ENCODE assay signal across 14 mouse cellular contexts in the genomic region with DNA sequence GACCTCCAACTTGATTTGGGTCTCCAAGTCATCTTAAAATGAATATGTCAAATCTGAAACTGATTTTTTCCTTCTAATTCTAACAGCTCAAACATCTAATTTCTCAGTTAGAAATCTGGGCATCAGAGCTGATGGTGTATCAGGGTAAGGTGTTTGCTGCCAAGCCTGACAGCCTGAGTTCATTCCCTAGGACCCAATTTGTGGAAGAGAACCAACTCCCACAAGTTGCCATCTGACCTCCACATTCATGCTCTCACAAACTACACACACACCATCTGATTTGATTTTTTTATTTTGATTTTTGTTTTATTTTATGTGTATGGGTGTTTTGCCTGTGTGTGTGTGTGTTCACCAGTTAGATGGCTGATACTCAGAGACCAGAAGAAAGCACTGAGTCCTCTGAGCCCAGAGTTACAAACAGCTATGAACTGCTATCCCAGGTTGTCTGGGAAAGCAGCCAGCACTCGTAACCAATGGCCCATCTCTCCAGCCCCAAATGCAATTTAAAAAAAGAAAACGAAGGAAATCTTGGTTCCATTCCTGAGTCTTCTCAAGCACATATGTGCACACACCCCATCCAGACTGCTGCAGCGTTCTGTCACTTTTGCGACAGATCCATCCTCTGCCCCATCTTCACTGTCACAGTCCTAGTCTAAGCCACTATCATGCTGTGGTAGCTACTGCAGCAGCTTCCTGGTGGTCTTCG. TPM values are rescaled to one million over a fixed set of nuclear protein-coding genes. Genes with fewer than 3 reads are reported as not detected.
DNase-seq lines count a peak whose midpoint lies in the region; ATAC-seq and TF ChIP-seq lines count a peak whose summit lies in the region.
"Had no signal": no experiment of that assay in that cellular context is flagged by ENCODE, and none has a peak within 500 bp of the region (broad histone marks: within the 10 kb centered on the region; RNA-seq: fewer than 3 reads in every experiment).

No protein-coding gene starts in this region.

- H3K4me3 ChIP-seq in midbrain, postnatal 0 days (ENCODE audit: low read depth, low read length) = no peak overlapping the region
- no peak overlapping the region for H3K4me3 ChIP-seq in midbrain, embryonic 13.5 days (replicated peaks)
- H3K4me3 ChIP-seq: embryonic facial prominence, embryonic 15.5 days; heart, embryonic 13.5 days had no signal

- H3K36me3 ChIP-seq in midbrain, postnatal 0 days (ENCODE audit: insufficient read depth, low read length) = no peaks in the 10 kb centered on the region
- no peaks in the 10 kb centered on the region for H3K36me3 ChIP-seq in midbrain, embryonic 13.5 days
- H3K36me3 ChIP-seq: embryonic facial prominence, embryonic 15.5 days; heart, embryonic 13.5 days had no signal

- no peak for TF ChIP-seq CTCF in midbrain, postnatal 0 days (IDR thresholded peaks at IDR 0.05)

- no peak overlapping the region for H3K4me2 ChIP-seq in midbrain, postnatal 0 days (ENCODE audit: low read depth, low read length, poor library complexity, severe bottlenecking)
- no peak overlapping the region for H3K4me2 ChIP-seq in midbrain, embryonic 13.5 days (replicated peaks)
- H3K4me2 ChIP-seq: embryonic facial prominence, embryonic 15.5 days; heart, embryonic 13.5 days had no signal

- H3K4me1 ChIP-seq in midbrain, postnatal 0 days (ENCODE audit: insufficient read depth, low read length) = no peaks in the 10 kb centered on the region
- H3K4me1 ChIP-seq in midbrain, embryonic 13.5 days (replicated peaks) = 0 out of 2 replicates have a peak, but pooled peaks cover 4% of the 10 kb centered on the region

- H3K27me3 ChIP-seq in midbrain, postnatal 0 days (ENCODE audit: insufficient read depth, low read length) = no peaks in the 10 kb centered on the region
- H3K27me3 ChIP-seq in midbrain, embryonic 13.5 days = no peaks in the 10 kb centered on the region
- H3K27me3 ChIP-seq: CH12.LX; embryonic facial prominence, embryonic 15.5 days; heart, embryonic 13.5 days; Patski had no signal

- no peak overlapping the region for H3K9ac ChIP-seq in midbrain, postnatal 0 days (replicated peaks; ENCODE audit: low read length, poor library complexity, severe bottlenecking)
- no peak overlapping the region for H3K9ac ChIP-seq in midbrain, embryonic 13.5 days (replicated peaks)
- H3K9ac ChIP-seq: embryonic facial prominence, embryonic 15.5 days; heart, embryonic 13.5 days; liver, postnatal 0 days had no signal

- H3K27ac ChIP-seq in midbrain, postnatal 0 days (ENCODE audit: low read depth, low read length) = no peak overlapping the region
- no peak overlapping the region for H3K27ac ChIP-seq in midbrain, embryonic 13.5 days
- H3K27ac ChIP-seq: embryonic facial prominence, embryonic 15.5 days; heart, embryonic 13.5 days had no signal

- 83% methylated on average over 5 of the region's 5 CpGs for WGBS in midbrain, postnatal 0 days
- WGBS in midbrain, embryonic 13.5 days = 93% methylated on average over 5 of the region's 5 CpGs

- no peak for ATAC-seq in midbrain, postnatal 0 days (ENCODE audit: low FRiP score)
- ATAC-seq in midbrain, embryonic 13.5 days = no peak
- ATAC-seq: intestine, postnatal 0 days; liver, postnatal 0 days; Patski had no signal

- DNase-seq in gastrocnemius, postnatal 10 days = peak; percentile 24
- no peak for DNase-seq in gastrocnemius, adult 8-10 months (ENCODE audit: low spot score in 2 of 2)
- peak; percentile 10 for DNase-seq in midbrain, postnatal 0 days (ENCODE audit: low spot score)
- peak; percentile 47 for DNase-seq in cerebellum, adult 8-10 months
- peak; percentile 42 to 55 for DNase-seq in cerebellum, postnatal 36 days
- no peak for DNase-seq in adrenal gland, postnatal 25 days
- DNase-seq: liver, postnatal 0 days; thymus, adult 18-20 months had no signal

- no peaks in the 10 kb centered on the region for H3K9me3 ChIP-seq in midbrain, postnatal 0 days (ENCODE audit: low read length)
- no peaks in the 10 kb centered on the region for H3K9me3 ChIP-seq in midbrain, embryonic 13.5 days
- H3K9me3 ChIP-seq: embryonic facial prominence, embryonic 15.5 days; heart, embryonic 13.5 days had no signal

RNA-seq across cellular contexts. Expression of a gene that starts 17.6 kb away (rescaled TPM):
- total RNA-seq in gastrocnemius, postnatal 10 days (2021) = 10 to 100 TPM; 24.1 to 30.4 TPM
- 10 to 100 TPM; 11.0 to 14.5 (median 11.1) TPM for total RNA-seq in gastrocnemius, adult 8-10 months (2022)
- total RNA-seq in midbrain, postnatal 0 days (2014; rRNA removed) = 62.0 and 67.9 TPM in 2 replicates
- 73.6 and 76.3 TPM in 2 replicates for polyA plus RNA-seq in midbrain, postnatal 0 days (2015; fragmentation: Nextera tagmentation; extraction: Ambion mirVana)
- polyA plus RNA-seq in midbrain, embryonic 13.5 days (2015; fragmentation: Nextera tagmentation; extraction: Ambion mirVana) = 88.1 and 92.2 TPM in 2 replicates
- total RNA-seq in adrenal gland, postnatal 25 days (2021) = 41.6 and 52.3 TPM in 2 replicates

RNA-seq across cellular contexts. Expression of a gene that starts 18.1 kb away (rescaled TPM):
- total RNA-seq in gastrocnemius, postnatal 10 days (2021) = 10 to 100 TPM; 18.7 to 26.5 TPM
- 10 to 100 TPM; 12.1 to 14.3 (median 13.2) TPM for total RNA-seq in gastrocnemius, adult 8-10 months (2022)
- total RNA-seq in midbrain, postnatal 0 days (2014; rRNA removed) = 5.9 and 7.7 TPM in 2 replicates
- polyA plus RNA-seq in midbrain, postnatal 0 days (2015; fragmentation: Nextera tagmentation; extraction: Ambion mirVana) = 2.7 and 2.8 TPM in 2 replicates
- 2.5 and 3.4 TPM in 2 replicates for polyA plus RNA-seq in midbrain, embryonic 13.5 days (2015; fragmentation: Nextera tagmentation; extraction: Ambion mirVana)
- 61.1 and 64.9 TPM in 2 replicates for total RNA-seq in adrenal gland, postnatal 25 days (2021)

Comparison
In these comparisons a context has a peak if more than half of its experiments do, and no peak if none do; other contexts are left out.
1. DNase-seq: peak in gastrocnemius, postnatal 10 days (single experiment), midbrain, postnatal 0 days (single experiment), cerebellum, adult 8-10 months (single experiment) and cerebellum, postnatal 36 days (2 of 2); none in gastrocnemius, adult 8-10 months (0 of 2) and adrenal gland, postnatal 25 days (single experiment).